Mouse (Mus musculus): ENCODE results near the gene Gm47995. TPM values are rescaled to one million over a fixed set of nuclear protein-coding genes. Genes with fewer than 3 reads are reported as not detected.

Gene Gm47995
- total and polyA plus RNA-seq, 3 experiments, result not detected

- TF ChIP-seq CTCF (conservative IDR thresholded peaks at IDR 0.05 in 1 of 2, IDR thresholded peaks at IDR 0.05 in 1 of 2; ENCODE audit: low read depth in 2 of 2, low read length in 2 of 2) (no peak), ZMIZ1 (IDR thresholded peaks at IDR 0.05; ENCODE audit: low read depth, low read length) (no peak), POLR2AphosphoS2 (IDR thresholded peaks at IDR 0.05; ENCODE audit: low read depth, low read length) (no peak), ZNF384 (IDR thresholded peaks at IDR 0.05; ENCODE audit: low read depth, low read length) (no peak), PAX5 (IDR thresholded peaks at IDR 0.05; ENCODE audit: low read length) (no peak), BHLHE40 (IDR thresholded peaks at IDR 0.05; ENCODE audit: low read depth, low read length) (no peak), ZKSCAN1 (IDR thresholded peaks at IDR 0.05; ENCODE audit: borderline replicate concordance, low read depth, low read length) (no peak), MAFK (IDR thresholded peaks at IDR 0.05; ENCODE audit: insufficient replicate concordance, low read length) (no peak), ETS1 (conservative IDR thresholded peaks at IDR 0.05; ENCODE audit: low read depth, low read length) (no peak)
- Histone ChIP-seq H3K36me3 (replicated peaks in 1 of 2; ENCODE audit: control insufficient read depth in 1 of 2, insufficient read depth in 1 of 2, low read length in 1 of 2) (no peaks in the 10 kb centered on the region), H3K27me3 (replicated peaks) (no peaks in the 10 kb centered on the region), H3K4me1 (ENCODE audit: control insufficient read depth in 1 of 2, insufficient read depth in 2 of 2) (no peaks in the 10 kb centered on the region), H3K27ac (ENCODE audit: insufficient read depth, low read depth) (no peak overlapping the region), H3K9ac (ENCODE audit: insufficient read depth, low read depth) (no peak overlapping the region), H3K4me2 (ENCODE audit: insufficient read depth, low read depth, poor library complexity, severe bottlenecking) (no peak overlapping the region), H3K4me3 (replicated peaks in 1 of 3; ENCODE audit: low read depth in 2 of 3, low read length in 2 of 3, poor library complexity in 1 of 3) (no peak overlapping the region), H3K79me2 (replicated peaks; ENCODE audit: control insufficient read depth, extremely low read depth, insufficient read depth, poor library complexity, severe bottlenecking) (no peaks in the 10 kb centered on the region), H3K9me3 (replicated peaks; ENCODE audit: low read length) (no peaks in the 10 kb centered on the region)
- no peak for DNase-seq (ENCODE audit: extremely low read depth)
- dilution Hi-C loops (cut with MboI; ENCODE audit: extremely low pct_ligation_motif_present, extremely low pct_unique_long_range_greater_than_20kb, low sequenced_read_pairs) (no loop called here), in situ Hi-C loops (cut with MboI; ENCODE audit: low pct_ligation_motif_present, low pct_unique_long_range_greater_than_20kb, low sequenced_read_pairs) (no loop called here)
Measured at GRCm38 (mm10) chr1:151235574-151235973, 37.3 kb downstream of the Gm47995 start.

DNA sequence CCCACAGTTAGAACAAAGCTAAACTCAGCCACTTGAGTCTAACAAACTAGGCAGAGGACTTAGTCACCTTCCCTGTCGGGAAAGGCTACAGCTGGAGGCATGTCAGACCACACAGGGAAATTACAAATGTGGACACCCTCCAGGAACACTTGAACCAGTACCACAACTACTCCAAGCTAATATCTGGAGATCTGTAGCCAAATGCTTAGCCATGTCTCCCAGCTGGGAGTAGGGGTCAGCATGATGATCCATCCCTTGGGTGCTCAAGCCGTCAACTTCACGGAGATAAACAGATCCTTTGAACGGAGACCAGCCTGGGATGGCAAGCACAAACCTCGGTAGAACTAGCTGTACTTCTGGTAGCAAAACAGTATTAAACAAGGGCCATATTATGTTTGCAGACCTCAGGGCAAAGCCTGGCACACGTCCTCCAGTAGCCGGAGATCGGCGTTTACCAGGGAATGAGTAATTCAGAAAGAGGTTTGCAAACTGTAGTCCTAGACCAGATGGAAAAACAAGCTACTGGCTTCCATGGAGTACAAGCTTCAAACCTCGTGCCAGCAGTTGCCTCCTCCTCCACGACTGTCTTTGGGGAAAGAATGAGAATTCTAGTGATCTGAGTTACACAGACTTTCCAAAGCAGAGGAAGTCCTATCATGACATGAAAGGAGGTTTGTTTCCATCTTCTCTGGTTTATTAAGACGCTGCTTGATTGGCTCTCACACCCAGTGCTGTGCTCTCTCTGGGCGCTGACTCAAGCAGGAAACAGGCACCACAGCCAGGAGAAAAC, 38.1 kb downstream of the Gm47995 start:
- no peaks in the 10 kb centered on the region for H3K9me3 ChIP-seq (replicated peaks; ENCODE audit: low read length)
- H3K36me3 ChIP-seq (replicated peaks in 1 of 2; ENCODE audit: control insufficient read depth in 1 of 2, insufficient read depth in 1 of 2, low read length in 1 of 2), result no peaks in the 10 kb centered on the region
- H3K79me2 ChIP-seq (replicated peaks; ENCODE audit: control insufficient read depth, extremely low read depth, insufficient read depth, poor library complexity, severe bottlenecking), result no peaks in the 10 kb centered on the region
- in situ Hi-C loops (cut with MboI; ENCODE audit: low pct_ligation_motif_present, low pct_unique_long_range_greater_than_20kb, low sequenced_read_pairs), result no loop called here
- no peak overlapping the region for H3K4me2 ChIP-seq (ENCODE audit: insufficient read depth, low read depth, poor library complexity, severe bottlenecking)
- TF ChIP-seq JUN (IDR thresholded peaks at IDR 0.05; ENCODE audit: insufficient read depth, low read depth, low read length) (no peak), NELFE (IDR thresholded peaks at IDR 0.05; ENCODE audit: low read depth, low read length) (no peak), MAX (IDR thresholded peaks at IDR 0.05; ENCODE audit: low read length) (0 out of 2 replicates have a peak, but pooled peaks have one; percentile 23), BHLHE40 (IDR thresholded peaks at IDR 0.05; ENCODE audit: low read depth, low read length) (0 out of 2 replicates have a peak, but pooled peaks have one; percentile 15), CHD2 (IDR thresholded peaks at IDR 0.05; ENCODE audit: low read length) (no peak), NRF1 (IDR thresholded peaks at IDR 0.05; ENCODE audit: low read depth, low read length) (no peak), TBP (conservative IDR thresholded peaks at IDR 0.05; ENCODE audit: low read depth, low read length) (no peak), GABPA (IDR thresholded peaks at IDR 0.05; ENCODE audit: insufficient replicate concordance, low read depth, low read length) (no peak), CHD1 (IDR thresholded peaks at IDR 0.05; ENCODE audit: low read depth, low read length) (no peak), RCOR1 (conservative IDR thresholded peaks at IDR 0.05; ENCODE audit: low read depth, low read length) (no peak), SMC3 (IDR thresholded peaks at IDR 0.05; ENCODE audit: low read depth, low read length) (no peak), PAX5 (IDR thresholded peaks at IDR 0.05; ENCODE audit: low read length) (no peak), RAD21 (IDR thresholded peaks at IDR 0.05; ENCODE audit: low read depth, low read length) (no peak)
- dilution Hi-C loops (cut with MboI; ENCODE audit: extremely low pct_ligation_motif_present, extremely low pct_unique_long_range_greater_than_20kb, low sequenced_read_pairs), result no loop called here
- H3K4me3 ChIP-seq (replicated peaks in 1 of 3; ENCODE audit: low read depth in 2 of 3, low read length in 2 of 3, poor library complexity in 1 of 3), result no peak overlapping the region
- H3K27ac ChIP-seq (ENCODE audit: insufficient read depth, low read depth), result no peak overlapping the region
- peak; percentile 27 for DNase-seq (ENCODE audit: extremely low read depth)
- H3K27me3 ChIP-seq (replicated peaks), result no peaks in the 10 kb centered on the region
- H3K4me1 ChIP-seq (ENCODE audit: control insufficient read depth in 1 of 2, insufficient read depth in 2 of 2), result no peaks in the 10 kb centered on the region
- no peak overlapping the region for H3K9ac ChIP-seq (ENCODE audit: insufficient read depth, low read depth)

All from CH12.LX (cell line).